Mouse (Mus musculus): ENCODE results near the gene Fam118b. TPM values are rescaled to one million over a fixed set of nuclear protein-coding genes. Genes with fewer than 3 reads are reported as not detected.

The Fam118b gene
- polyA plus RNA-seq, 1 experiment from 2014 or later: 82.2 TPM

DNA sequence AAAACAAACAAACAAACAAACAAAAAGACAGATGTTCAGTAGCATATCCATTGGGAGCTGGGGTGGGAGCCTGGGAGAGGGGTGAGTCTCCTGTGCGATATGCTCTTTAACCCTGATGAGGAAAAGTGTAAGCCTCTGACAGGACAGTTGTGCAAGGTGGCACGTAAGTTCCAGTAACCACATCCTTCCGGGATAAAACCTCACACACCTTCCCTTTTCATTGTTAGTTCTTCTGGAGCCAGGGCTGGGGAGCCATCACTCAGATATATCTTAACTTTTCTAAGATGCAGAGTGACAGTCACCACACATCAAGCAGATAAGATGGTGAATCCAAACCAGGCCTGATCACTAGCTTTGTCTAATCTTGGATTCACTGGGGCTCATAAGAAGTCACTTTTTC, 73.6 kb downstream of the Fam118b start:
- Histone ChIP-seq H3K27me3 (ENCODE audit: control insufficient read depth, insufficient read depth, low read length) (no peaks in the 10 kb centered on the region), H3K4me3 (ENCODE audit: low read depth, low read length) (no peak overlapping the region), H3K4me1 (ENCODE audit: control insufficient read depth, insufficient read depth, low read length) (no peaks in the 10 kb centered on the region), H3K9ac (ENCODE audit: low read length) (no peak overlapping the region), H3K9me3 (ENCODE audit: control insufficient read depth, low read length) (no peaks in the 10 kb centered on the region), H3K4me2 (no peak overlapping the region), H3K27ac (ENCODE audit: low read depth, low read length) (no peak overlapping the region), H3K36me3 (ENCODE audit: control insufficient read depth, insufficient read depth, low read length) (no peaks in the 10 kb centered on the region)
- 88% methylated on average over 3 of the region's 3 CpGs for WGBS
- DNase-seq (ENCODE audit: low spot score, missing footprints) (peak; percentile 51), ATAC-seq (ENCODE audit: low FRiP score) (no peak)

DNA sequence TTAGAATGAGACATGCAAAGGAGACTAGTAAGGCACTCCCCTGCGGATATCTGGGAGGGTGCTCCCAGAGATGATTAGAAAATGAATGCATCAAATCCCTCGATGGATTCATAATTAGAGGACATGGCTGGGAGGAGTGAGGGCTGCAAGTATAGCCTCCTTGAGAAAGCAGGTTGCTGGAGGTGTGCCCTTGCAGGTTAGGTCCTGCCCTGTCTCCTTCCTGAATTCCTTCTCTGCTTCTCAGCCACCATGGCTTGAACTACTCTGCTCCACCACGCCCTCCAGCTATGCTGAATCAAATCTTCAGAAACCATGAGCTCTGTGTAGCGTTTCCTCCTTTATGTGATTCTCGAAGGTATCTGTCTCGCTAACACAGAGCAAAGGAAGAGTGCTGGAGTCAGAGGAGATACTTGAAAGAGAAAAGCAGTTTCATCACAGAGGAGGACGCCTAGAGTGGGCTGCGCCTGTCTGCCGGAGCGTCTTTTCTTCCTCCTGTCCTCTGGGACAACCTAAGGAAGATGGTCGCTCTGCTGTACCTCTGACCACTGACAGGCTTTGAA, 74.5 kb downstream of the Fam118b start:
- ATAC-seq (ENCODE audit: low FRiP score): no peak
- Histone ChIP-seq H3K9ac (ENCODE audit: low read length) (no peak overlapping the region), H3K4me2 (no peak overlapping the region), H3K36me3 (ENCODE audit: control insufficient read depth, insufficient read depth, low read length) (no peaks in the 10 kb centered on the region), H3K27me3 (ENCODE audit: control insufficient read depth, insufficient read depth, low read length) (no peaks in the 10 kb centered on the region), H3K27ac (ENCODE audit: low read depth, low read length) (no peak overlapping the region), H3K4me1 (ENCODE audit: control insufficient read depth, insufficient read depth, low read length) (no peaks in the 10 kb centered on the region), H3K9me3 (ENCODE audit: control insufficient read depth, low read length) (no peaks in the 10 kb centered on the region), H3K4me3 (ENCODE audit: low read depth, low read length) (no peak overlapping the region)
- 85% methylated on average over 11 of the region's 11 CpGs for WGBS
- peak; percentile 57 for DNase-seq (ENCODE audit: low spot score, missing footprints)

DNA sequence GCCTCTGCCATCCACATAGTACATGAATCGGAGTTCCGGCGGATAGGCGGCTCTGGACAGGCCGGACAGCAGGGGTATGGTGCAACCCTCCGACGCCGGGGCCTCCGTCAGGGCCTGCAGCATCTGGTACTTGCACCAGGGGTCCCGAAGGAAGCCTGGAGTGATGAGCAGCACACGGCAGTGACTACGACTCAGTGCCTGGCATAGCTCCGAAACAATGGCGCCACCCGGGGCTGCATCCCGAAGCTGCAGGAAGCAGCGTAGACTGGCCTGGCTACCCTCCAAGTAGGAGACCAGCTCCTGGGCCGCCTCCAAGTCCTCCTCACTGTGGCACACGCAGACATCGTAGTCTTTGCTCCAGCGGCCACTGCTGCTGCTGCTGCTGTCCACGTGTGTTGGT, 78.9 kb downstream of the Fam118b start:
- ATAC-seq (ENCODE audit: low FRiP score): no peak
- Histone ChIP-seq H3K27ac (ENCODE audit: low read depth, low read length) (no peak overlapping the region), H3K36me3 (ENCODE audit: control insufficient read depth, insufficient read depth, low read length) (no peaks in the 10 kb centered on the region), H3K4me1 (ENCODE audit: control insufficient read depth, insufficient read depth, low read length) (no peaks in the 10 kb centered on the region), H3K9me3 (ENCODE audit: control insufficient read depth, low read length) (no peaks in the 10 kb centered on the region), H3K9ac (ENCODE audit: low read length) (no peak overlapping the region), H3K4me3 (ENCODE audit: low read depth, low read length) (no peak overlapping the region), H3K4me2 (no peak overlapping the region), H3K27me3 (ENCODE audit: control insufficient read depth, insufficient read depth, low read length) (no peaks in the 10 kb centered on the region)
- WGBS: 76% methylated on average over 22 of the region's 22 CpGs
- DNase-seq (ENCODE audit: low spot score, missing footprints): no peak

DNA sequence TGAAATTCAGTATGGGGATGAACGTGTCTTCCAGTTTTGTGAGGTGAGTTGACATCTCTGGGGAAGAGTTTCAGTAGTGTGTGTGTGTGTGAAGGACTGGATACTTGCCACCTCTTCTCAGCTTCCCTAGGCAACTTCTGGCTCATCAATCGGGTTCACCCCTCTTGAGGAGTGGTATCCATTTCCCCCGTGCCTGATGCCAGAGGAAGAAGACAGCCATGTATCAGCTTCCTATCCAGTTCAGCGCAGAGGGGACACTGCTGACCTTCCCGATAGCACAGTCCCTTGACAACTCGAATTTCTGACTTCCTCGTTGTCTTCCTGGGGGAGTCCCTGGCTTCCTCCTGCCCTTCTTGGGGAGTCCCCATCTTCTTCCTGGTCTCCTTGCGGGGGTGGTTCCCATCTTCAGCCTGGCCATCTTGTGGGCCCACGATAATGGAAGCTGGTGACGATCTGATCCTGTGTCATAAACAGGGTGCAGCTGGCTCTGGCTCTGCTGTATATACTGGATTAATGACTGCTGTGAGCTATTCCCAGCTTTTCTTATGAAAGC, 80.2 kb downstream of the Fam118b start:
- Histone ChIP-seq H3K27me3 (ENCODE audit: control insufficient read depth, insufficient read depth, low read length) (no peaks in the 10 kb centered on the region), H3K4me1 (ENCODE audit: control insufficient read depth, insufficient read depth, low read length) (no peaks in the 10 kb centered on the region), H3K9me3 (ENCODE audit: control insufficient read depth, low read length) (no peaks in the 10 kb centered on the region), H3K4me3 (ENCODE audit: low read depth, low read length) (no peak overlapping the region), H3K36me3 (ENCODE audit: control insufficient read depth, insufficient read depth, low read length) (no peaks in the 10 kb centered on the region), H3K9ac (ENCODE audit: low read length) (no peak overlapping the region), H3K27ac (ENCODE audit: low read depth, low read length) (no peak overlapping the region), H3K4me2 (no peak overlapping the region)
- ATAC-seq (ENCODE audit: low FRiP score) (no peak), DNase-seq (ENCODE audit: low spot score, missing footprints) (no peak)
- WGBS: 87% methylated on average over 10 of the region's 10 CpGs

DNA sequence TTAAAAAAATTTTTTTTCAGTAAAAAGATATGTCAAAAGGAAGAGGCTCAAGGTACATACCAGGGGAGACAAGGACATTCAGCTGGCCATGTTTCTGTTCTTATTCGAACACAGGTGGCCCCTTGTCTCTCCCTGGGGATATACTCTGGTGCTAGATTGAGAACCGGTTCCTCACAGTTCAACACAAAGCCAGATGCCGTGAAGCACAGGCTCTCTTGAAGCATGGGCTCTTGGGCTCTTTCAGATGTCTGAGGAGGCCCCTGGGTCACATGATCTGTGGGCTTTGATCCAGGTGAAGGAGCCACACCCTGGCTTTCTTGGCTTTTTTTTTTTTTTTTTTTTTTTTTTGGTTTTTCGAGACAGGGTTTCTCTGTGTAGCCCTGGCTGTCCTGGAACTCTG, 81.2 kb downstream of the Fam118b start:
- Histone ChIP-seq H3K4me1 (ENCODE audit: control insufficient read depth, insufficient read depth, low read length) (no peaks in the 10 kb centered on the region), H3K36me3 (ENCODE audit: control insufficient read depth, insufficient read depth, low read length) (no peaks in the 10 kb centered on the region), H3K27me3 (ENCODE audit: control insufficient read depth, insufficient read depth, low read length) (no peaks in the 10 kb centered on the region), H3K9me3 (ENCODE audit: control insufficient read depth, low read length) (no peaks in the 10 kb centered on the region), H3K9ac (ENCODE audit: low read length) (no peak overlapping the region), H3K4me3 (ENCODE audit: low read depth, low read length) (no peak overlapping the region), H3K27ac (ENCODE audit: low read depth, low read length) (no peak overlapping the region), H3K4me2 (no peak overlapping the region)
- no peak for ATAC-seq (ENCODE audit: low FRiP score)
- DNase-seq (ENCODE audit: low spot score, missing footprints): peak; percentile 35
- WGBS: 83% methylated on average over 4 of the region's 4 CpGs

DNA sequence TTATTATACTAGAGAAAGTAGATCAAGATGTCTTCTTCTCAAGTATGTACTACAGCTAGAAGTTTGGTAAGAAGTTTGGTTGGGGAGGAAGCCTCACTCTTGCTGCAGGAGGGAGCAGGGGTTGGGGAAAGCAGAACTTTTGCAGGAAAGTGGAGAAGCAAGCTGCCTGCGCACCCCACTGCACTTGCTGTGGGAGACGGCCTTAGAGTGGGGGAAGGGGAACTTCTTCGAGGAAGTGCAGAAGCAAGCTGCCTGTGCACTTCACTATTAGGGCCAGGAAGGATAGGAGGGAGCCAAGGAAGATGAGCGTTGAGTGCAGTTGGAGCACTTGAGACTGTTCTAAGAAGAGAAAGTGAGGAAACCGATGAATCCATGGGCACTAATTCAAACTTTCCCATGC, 84.2 kb downstream of the Fam118b start:
- Histone ChIP-seq H3K4me2 (no peak overlapping the region), H3K9ac (ENCODE audit: low read length) (no peak overlapping the region), H3K4me1 (ENCODE audit: control insufficient read depth, insufficient read depth, low read length) (no peaks in the 10 kb centered on the region), H3K27ac (ENCODE audit: low read depth, low read length) (no peak overlapping the region), H3K4me3 (ENCODE audit: low read depth, low read length) (no peak overlapping the region), H3K9me3 (ENCODE audit: control insufficient read depth, low read length) (no peaks in the 10 kb centered on the region), H3K36me3 (ENCODE audit: control insufficient read depth, insufficient read depth, low read length) (no peaks in the 10 kb centered on the region), H3K27me3 (ENCODE audit: control insufficient read depth, insufficient read depth, low read length) (no peaks in the 10 kb centered on the region)
- no peak for ATAC-seq (ENCODE audit: low FRiP score)
- 68% methylated on average over 5 of the region's 5 CpGs for WGBS
- DNase-seq (ENCODE audit: low spot score, missing footprints): peak; percentile 19

DNA sequence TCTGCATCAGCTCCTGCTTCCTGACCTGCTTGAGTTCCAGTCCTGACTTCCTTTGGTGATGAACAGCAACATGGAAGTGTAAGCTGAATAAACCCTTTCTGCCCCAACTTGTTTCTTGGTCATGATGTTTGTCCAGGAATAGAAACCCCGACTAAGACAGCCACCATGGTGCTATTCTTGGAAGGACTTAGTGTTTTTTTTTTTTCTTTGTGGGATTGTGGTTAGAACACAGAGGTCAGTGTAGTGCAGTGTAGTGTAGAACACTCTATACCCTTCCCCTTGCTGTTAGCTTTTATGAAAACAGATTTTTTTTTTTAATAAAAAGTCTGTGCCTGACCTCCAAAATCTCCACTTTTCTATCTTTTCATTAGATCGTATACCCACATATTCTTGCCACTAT, 84.8 kb downstream of the Fam118b start:
- H3K4me2 ChIP-seq: no peak overlapping the region

DNA sequence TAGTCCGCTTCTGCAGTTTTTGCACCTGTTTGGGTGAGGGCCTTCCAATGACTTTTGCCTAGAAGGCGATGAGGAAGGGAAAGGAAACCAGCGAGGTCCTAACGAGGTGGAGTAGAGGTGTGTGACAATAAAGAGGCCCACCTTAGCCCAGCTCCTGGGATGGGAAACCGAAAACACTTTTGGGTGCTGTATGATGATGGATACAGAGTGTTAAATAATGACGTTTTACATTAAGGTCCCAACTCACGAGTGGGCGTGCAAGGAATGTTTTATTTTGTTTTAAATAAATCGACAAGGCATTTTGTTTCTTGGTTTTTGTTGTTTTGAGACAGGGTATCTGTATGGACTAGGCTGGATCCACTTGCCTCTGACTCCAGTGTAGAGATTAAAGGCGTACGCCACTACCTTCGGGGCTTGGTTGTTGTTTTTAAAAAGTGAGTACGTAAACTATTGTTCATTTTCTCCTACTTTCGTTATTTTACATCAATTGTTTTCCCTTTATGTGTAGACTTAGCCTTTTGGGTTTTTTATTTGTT, 91.4 kb downstream of the Fam118b start:
- Histone ChIP-seq H3K4me3 (ENCODE audit: low read depth, low read length) (peak overlapping the region; percentile 54), H3K27ac (ENCODE audit: low read depth, low read length) (no peak overlapping the region), H3K4me1 (ENCODE audit: control insufficient read depth, insufficient read depth, low read length) (peaks cover 3% of the 10 kb centered on the region; the same call in 1 of the 2 replicates), H3K4me2 (peak overlapping the region; percentile 67), H3K36me3 (ENCODE audit: control insufficient read depth, insufficient read depth, low read length) (no peaks in the 10 kb centered on the region), H3K9me3 (ENCODE audit: control insufficient read depth, low read length) (no peaks in the 10 kb centered on the region), H3K9ac (ENCODE audit: low read length) (peak overlapping the region; percentile 65), H3K27me3 (ENCODE audit: control insufficient read depth, insufficient read depth, low read length) (no peaks in the 10 kb centered on the region)
- WGBS: 49% methylated on average over 14 of the region's 14 CpGs
- DNase-seq (ENCODE audit: low spot score, missing footprints): no peak
- peak; percentile 54 for ATAC-seq (ENCODE audit: low FRiP score)

More for the DNA sequence above, 84.8 kb downstream of the Fam118b start:
- H3K27me3 ChIP-seq (ENCODE audit: control insufficient read depth, insufficient read depth, low read length): no peaks in the 10 kb centered on the region
- H3K36me3 ChIP-seq (ENCODE audit: control insufficient read depth, insufficient read depth, low read length): no peaks in the 10 kb centered on the region
- H3K4me3 ChIP-seq (ENCODE audit: low read depth, low read length): no peak overlapping the region
- H3K4me1 ChIP-seq (ENCODE audit: control insufficient read depth, insufficient read depth, low read length): no peaks in the 10 kb centered on the region
- H3K9me3 ChIP-seq (ENCODE audit: control insufficient read depth, low read length): no peaks in the 10 kb centered on the region
- DNase-seq (ENCODE audit: low spot score, missing footprints) (no peak), ATAC-seq (ENCODE audit: low FRiP score) (no peak)
- H3K27ac ChIP-seq (ENCODE audit: low read depth, low read length): no peak overlapping the region
- 85% methylated on average over 2 of the region's 2 CpGs for WGBS
- no peak overlapping the region for H3K9ac ChIP-seq (ENCODE audit: low read length)

DNA sequence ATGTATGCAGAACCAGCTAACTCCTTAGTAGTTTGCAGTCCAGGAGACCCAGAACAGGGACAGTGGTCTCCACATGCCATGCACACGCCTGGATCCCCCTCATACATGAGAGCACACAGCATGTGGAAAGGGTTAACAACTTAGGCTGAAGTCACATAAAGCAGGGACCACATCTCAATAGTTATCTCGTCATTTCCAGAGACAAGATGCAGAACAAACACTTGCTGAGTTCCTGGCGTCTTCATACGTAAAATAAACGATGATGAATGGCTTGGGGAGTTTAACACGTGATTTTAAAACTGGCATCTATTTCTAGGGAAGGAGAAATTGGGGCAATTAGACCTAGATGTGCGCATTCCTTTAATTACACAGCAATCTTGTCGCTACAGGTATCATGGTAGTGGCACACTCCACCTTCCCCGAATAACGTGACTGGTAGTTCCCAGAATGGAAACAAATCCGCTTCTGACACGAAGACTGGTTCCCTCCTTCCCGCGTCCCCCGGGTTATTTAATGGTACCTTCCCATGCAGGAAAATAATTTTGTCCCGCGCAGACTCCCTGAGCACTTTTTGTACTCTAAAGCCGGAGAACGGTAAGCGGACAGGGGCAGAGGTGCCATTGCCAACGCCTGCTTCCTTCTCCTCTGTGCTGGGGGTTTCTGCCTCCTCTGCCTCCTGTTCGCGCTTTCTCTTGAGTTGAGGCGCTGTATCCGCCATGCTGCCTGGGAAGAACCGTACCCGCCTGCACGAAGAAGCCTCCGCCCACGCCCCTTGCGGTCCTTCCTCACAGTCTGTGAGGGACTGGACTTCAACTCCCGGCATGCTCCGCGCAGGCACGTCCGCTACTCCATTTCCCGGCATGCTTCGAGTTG, 92.1 kb downstream of the Fam118b start, which contains the start of gene Dcps:
Gene Dcps (minus strand): TSS at position 811 of the 873 bp plus-strand sequence.
- H3K36me3 ChIP-seq (ENCODE audit: control insufficient read depth, insufficient read depth, low read length): peaks cover 2% of the 10 kb centered on the region; the same call in 1 of the 2 replicates
- WGBS: under 1% methylated on average over 38 of the region's 38 CpGs
- H3K9me3 ChIP-seq (ENCODE audit: control insufficient read depth, low read length): no peaks in the 10 kb centered on the region
- H3K9ac ChIP-seq (ENCODE audit: low read length): peak within 1 kb of the TSS; percentile 65
- H3K4me2 ChIP-seq: peak within 1 kb of the TSS; percentile 67
- DNase-seq (ENCODE audit: low spot score, missing footprints) (peak; percentile 99), ATAC-seq (ENCODE audit: low FRiP score) (peak; percentile 98)
- H3K27ac ChIP-seq (ENCODE audit: low read depth, low read length): no peak within 1 kb of the TSS
- no peaks in the 10 kb centered on the region for H3K27me3 ChIP-seq (ENCODE audit: control insufficient read depth, insufficient read depth, low read length)
- peak within 1 kb of the TSS; percentile 54 for H3K4me3 ChIP-seq (ENCODE audit: low read depth, low read length)
- H3K4me1 ChIP-seq (ENCODE audit: control insufficient read depth, insufficient read depth, low read length): peaks cover 3% of the 10 kb centered on the region; the same call in 1 of the 2 replicates
